Mouse (Mus musculus): ENCODE results near the gene Kcnab3.

Gene Kcnab3

DNA sequence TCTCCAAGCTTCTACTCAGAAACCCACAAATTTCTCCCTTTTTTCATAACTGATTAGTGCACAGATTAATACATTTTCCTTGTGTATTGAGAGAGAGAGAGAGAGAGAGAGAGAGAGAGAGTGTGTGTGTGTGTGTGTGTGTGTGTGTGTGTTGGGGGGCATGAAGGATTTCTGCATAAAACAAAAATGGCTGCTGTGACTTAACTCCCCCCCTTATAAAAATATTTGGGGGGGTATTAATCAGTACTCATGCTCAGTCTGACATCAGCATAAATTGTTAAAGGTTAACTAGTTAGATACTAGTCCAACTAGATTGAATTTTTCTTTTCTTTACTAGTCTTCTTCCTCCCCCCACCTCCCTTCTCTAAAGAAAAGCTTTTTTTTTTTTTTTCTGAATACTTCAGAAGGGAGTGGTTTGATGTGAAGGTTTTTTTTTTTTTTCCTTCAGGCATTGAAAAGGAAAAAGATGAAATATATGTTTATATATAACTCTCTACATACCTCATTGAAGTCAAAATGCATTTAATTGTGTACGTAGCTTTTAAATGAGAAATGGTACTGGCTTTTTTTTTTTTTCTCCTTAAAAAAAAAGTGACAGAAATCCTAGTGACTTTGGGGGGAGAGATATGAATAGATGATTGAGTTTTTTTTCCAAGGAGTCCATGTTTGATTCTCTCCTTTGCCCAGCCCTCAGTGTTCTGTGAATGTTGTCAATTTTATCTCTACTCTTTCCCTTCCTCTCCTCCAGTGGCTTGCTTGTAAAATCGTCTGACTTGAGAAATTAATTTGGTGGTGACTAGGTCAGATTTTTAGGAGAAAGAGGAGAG lies 44.1 kb downstream of the Kcnab3 start:
- no peak for DNase-seq (ENCODE audit: low spot score)

DNA sequence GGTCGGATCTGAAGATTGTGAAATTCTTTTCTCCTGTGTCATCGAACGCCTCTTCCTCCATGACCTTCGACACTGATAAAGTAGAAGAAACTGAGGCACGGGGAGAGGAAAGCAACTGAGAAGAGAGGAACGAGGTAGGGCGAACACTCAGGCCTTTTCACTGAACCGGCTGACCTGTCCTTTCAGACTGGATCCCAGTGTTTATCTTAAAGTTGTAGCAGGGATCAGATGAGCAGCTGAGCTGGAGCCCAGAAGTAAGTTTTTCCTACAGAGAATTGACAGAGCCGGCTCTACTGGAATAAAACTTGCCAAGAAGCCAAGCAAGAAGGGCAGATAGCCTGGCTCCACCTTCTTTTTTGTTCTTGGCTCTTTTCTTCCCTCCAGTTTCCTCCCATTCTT lies 44.8 kb downstream of the Kcnab3 start:
- no peak for DNase-seq (ENCODE audit: low spot score)

DNA sequence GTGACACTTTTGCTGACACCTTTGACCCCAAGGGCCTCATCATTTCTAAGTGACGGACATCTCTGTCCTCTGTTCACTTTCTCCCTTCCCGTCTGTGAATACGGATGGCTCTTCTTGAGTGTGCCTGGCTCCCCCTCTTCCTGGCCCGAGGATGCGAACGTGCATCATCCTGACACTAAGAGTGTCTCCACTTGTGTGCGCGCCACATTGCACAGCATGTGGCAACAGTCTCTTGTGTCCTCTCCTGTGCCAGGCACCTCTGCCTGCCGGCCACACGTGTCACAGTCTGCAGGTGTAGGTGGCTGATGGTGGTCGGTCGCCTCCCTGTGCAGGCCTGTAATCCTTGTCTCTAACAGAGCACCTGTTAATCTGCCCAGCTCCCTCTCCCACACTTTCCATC lies 45.5 kb downstream of the Kcnab3 start:
- no peak for DNase-seq (ENCODE audit: low spot score)

GRCm38 (mm10) chr11:69372056-69372779 lies 46.2 kb downstream of the Kcnab3 start:
- DNase-seq (ENCODE audit: low spot score) = no peak

GRCm38 (mm10) chr11:69372780-69373170 lies 46.7 kb downstream of the Kcnab3 start:
- DNase-seq (ENCODE audit: low spot score) = no peak

- no peak for DNase-seq (ENCODE audit: low spot score)
Measured at GRCm38 (mm10) chr11:69373223-69373965, 47.3 kb downstream of the Kcnab3 start.

DNA sequence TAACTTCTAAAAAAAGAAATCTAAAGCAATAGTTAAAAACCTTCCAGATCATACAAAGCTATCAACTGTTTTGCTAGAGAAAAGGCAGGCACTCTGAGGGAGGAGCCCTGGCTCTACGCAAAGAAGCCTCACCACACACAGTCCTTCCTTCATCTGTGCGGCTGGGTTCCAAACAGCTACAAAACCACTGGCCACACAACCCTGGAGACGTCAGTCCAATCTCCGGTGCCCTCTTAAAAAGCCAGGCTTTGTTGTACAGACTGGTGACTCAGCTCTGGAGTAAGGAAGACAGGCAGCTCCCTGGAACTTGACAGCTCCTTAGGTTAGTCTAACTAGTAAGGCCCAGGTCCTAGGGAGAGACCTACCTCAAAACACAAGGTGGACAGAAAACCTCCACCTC lies 49.6 kb downstream of the Kcnab3 start:
- no peak for DNase-seq (ENCODE audit: low spot score)

- DNase-seq (ENCODE audit: low spot score) = no peak
Measured at GRCm38 (mm10) chr11:69377766-69378165, 51.7 kb downstream of the Kcnab3 start.

DNA sequence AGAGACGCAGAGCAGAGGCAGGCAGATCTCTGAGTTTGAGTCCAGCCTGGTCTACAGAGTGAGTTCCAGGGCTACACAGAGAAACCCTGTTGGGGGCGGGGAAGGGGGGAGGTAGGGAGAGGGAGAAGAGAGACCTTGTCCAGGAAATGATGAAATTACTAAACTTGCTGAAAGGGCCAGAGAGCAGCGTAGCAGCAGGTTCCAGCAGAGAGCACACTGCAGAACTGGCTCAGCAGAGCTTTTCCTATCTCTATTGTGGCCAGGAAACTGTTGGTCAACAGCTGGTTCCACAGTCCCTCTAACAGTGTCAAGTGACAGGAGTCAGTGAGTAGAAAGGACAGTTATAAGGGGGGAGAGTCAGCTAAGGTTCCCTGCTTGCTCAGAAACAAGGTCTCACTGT lies 53.5 kb downstream of the Kcnab3 start:
- no peak for DNase-seq (ENCODE audit: low spot score)

GRCm38 (mm10) chr11:69381356-69381755 lies 55.3 kb downstream of the Kcnab3 start:
- no peak for DNase-seq (ENCODE audit: low spot score)
